Mouse (Mus musculus): Measurements from ENCODE around the gene Phf21a.

The Phf21a gene

DNA sequence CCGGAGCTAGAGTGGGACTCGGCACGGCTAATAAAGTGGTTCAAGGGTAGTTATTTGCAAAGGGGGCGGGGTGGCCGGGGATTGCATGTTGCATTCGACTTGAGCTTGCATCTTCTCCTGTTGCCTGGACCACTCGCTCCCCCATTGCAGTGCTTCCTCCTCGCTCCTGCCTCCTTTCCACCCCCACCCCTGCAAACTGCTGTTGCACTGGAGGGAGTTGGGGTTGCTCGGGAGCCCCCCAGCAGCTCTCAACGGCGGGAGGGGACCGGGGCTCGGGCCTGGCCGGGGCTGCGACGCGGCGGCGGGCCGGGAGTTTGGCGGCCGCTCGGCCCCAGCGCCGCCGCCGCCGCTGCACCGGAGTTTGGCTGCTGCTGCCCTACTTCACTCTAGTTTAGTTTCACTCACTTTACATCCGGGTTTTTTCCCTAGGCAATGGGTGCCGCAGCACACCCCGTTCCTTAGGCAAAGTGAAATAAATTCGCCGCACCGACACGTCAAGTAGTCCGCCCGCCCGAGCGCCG lies 90.1 kb downstream of the Phf21a start:
- DNase-seq: peak; percentile 83 to 87

DNA sequence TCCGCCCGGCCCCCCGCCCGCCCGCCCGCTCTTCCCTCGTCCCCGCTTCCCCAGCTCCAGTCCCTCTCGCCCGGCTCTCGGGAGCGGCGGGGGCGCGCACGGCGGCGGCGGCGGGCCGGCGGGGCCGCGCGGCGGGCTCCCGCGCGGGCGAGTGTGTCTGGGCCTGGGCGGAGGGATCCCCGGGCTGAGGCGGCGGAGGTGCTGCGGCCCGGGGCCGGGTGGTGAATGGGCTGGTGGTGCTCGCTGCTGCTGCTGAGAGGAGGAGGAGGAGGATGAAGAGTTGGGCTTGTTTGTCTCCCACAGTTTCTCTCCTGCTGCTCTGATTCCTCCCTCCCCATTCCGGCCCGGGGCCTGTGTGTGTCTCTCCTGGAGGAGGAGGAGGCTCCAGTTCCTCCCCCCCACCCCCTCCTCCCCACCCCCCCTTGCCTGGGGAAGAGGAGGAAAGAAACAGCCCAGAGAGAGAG lies 90.7 kb downstream of the Phf21a start:
- DNase-seq: peak; percentile 93 to 95

DNA sequence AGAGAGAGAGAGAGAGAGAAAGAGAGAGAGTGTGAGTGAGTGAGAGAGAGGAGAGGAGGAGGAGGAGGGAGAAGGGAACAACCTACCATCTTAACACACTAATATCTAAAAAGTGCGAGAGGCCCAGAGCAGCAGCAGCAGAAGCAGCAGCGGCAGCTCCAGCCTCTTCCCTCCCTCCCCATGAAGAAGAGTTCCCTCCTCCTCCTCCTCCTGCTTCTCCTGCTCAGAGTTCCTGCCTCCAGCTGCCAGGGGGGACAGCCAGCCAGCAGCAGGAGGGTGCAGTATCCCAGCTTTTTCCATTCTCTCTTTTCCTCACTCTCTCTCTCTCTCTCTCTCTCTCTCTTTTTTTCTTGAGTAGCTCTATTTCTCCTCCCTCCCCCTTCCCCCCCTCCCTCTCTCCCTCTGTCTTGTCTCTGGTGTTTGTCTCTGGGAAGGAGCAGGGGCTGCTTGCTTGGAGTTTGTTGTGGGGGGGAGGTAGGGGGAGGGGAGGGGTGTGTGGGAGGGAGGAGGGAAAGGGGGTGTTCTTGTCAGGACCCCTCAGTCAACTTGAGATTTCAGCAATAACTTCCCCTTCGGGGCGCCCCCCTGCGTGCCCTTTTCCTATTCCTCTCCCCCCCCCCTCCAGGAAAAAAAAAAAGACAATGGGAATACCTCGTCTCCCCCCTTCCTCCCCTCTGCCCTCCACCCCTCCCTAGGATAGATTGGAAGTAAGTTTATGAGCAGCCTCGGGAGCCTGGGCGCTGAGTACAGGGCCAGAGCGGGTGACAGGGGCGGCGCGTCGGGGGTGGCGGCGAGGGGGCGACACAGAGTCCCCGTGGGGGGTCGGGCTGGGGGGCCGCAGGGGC lies 91.4 kb downstream of the Phf21a start:
- peak; percentile 62 to 66 for DNase-seq

- peak; percentile 47 to 53 for DNase-seq
Observed at GRCm38 (mm10) chr2:92185062-92185765, 92.3 kb downstream of the Phf21a start.

GRCm38 (mm10) chr2:92185766-92186450 lies 93.0 kb downstream of the Phf21a start:
- DNase-seq: no peak

DNA sequence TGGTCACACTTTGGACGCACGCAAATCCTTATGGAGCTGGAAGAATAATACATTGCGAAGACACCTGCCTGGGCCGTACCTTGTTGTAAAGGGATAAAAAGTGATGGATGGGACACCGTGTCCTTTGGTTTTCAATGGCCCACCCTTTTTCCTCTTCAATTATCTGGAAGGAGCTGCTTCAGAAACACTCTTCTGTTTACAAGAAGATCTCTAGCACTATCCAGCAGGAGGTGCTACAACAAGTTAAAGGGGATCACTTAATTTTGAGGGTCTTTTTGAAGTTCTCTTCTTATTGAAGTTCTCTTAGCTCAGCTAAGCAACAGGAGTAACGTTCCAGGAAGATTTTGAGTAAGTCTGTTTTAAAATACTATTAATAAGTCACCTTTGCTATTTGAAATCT lies 94.1 kb downstream of the Phf21a start:
- no peak for DNase-seq

GRCm38 (mm10) chr2:92188744-92189143 lies 95.8 kb downstream of the Phf21a start:
- DNase-seq: no peak

GRCm38 (mm10) chr2:92190960-92191359 lies 98.0 kb downstream of the Phf21a start:
- no peak for DNase-seq

- DNase-seq: no peak
Observed at GRCm38 (mm10) chr2:92191826-92192581, 99.1 kb downstream of the Phf21a start.

DNA sequence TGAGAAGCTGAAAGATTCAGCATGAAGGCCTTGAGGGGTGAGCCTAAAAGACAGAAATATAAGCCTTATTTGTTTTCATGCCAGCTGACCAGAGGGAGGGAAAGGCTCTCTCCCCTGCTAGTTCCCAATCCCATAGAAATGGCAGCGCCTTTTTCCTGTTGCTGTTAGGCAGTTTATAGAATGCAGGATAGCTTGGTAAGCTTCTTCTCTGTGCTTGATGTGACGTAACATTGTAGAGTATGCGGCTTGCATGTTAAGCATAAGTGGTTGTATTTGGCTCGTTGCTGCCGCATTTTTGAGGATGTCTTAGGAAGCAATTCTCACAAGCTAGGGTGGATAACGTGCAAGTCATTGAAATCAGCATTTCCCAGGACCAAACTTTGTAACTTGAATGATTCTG lies 105.2 kb downstream of the Phf21a start:
- DNase-seq: no peak

DNA sequence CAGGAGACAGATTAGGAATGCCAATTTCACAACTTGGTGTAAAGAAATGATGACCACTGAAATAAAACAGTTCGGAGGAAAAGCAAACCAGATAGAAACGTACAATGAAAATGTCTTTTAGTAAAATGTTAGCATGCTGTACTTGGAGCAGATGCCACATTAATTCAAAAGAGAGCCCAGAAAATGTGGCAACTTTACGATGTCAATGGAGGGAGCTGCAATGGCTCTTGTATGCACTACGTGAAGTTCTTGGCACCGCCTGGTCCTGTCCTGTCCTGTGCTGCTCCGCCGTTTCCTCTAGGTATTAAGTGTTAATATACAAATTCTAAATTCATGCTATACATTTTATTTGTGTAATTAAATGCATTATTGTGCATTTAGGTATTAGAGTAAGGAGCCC lies 105.8 kb downstream of the Phf21a start:
- no peak for DNase-seq

DNA sequence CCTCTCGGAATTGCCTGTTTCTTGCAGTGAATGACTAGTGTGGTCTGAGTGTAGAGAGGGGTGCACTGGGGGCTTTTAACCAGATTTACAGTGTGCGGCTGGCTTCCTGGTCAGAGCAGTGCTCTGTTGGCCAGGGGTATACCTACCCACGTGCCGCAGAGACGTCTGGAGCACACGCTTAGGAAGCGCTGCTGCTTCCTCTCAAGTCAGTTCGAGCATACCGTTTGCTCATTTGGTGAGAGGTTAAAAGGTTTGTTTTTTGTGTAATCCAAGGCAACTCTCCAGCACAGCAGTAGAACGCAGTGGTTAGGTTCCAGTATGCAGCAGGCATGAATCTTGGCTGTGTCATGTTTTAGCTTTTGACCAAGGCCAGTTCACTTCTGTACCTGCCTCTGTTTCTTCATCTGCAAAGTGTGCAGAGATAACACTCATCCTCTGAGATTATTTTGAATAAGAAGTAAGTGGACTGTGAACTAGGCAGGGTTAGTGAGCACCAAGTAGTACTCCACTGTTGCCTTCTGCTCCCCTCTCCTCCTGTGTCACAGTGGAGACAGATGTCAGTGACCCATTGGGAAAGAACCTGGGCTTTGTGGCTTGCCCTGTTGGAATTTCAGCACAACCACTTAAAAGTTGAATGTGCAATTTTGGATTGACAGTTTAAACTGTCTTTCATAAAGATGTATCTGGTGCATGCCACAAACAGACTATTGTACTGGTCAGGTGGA lies 106.8 kb downstream of the Phf21a start:
- no peak for DNase-seq

DNA sequence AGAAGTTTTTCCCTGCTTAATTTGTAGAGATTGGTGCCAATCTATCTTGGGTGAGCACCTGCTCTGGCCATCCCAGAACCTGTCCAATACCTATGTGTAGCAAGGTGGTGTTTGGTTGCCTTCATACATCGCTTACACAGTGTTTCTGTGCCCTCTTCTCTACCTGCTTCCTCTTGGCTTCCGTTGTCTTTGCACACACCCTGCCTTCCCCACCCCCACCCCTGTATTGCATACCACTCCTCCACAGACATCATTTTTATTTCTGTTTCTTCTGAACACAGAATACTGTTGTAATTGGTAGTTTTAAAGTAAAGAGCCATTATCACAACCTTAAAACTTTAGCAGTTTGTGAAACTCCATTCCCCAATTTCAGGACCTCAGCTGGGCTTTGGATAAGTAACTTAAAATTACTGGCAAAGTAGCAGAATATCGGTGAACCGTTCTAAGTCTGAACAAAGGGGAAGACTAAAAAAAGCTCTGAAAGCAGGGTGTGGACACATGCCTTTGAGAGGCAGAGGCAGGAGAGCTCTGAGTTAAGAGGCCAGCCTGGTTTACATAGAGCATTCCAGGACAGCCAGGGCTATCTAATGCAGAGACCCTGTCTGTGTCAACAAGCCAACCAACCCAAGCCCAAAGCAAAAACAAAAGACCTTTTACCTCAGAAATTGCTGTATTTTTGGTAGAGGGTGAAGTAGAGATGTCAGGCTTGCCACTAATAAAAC lies 109.6 kb downstream of the Phf21a start:
- DNase-seq: no peak

DNA sequence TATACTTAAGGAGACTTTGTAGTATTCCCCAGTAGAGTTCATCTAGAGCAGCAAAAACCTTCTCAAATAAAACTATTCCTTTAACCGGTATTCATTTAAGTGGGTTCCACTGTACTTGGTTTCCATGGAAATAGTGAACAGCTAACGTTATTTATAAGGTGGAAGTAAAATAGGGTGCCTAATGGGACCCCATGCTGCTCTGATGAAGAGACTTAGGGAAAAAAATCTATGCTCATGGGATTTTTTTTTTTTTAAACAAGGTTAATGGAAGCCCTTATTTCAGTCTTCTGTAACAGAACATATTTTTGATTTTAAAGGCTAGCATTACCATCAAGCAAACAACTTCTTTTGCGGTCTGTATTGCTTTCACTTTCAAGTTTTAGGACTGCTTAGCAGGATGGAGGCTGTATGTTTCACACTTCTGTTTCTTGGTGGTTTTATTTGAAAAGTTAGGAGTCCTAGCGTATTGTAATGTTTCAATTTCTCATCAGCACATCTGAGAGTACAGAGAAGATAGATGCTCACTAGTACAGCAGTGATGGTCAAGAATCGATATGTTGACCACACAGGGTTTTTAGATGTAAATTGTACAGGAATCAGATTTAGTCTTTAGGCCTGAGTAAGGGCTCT lies 112.2 kb downstream of the Phf21a start:
- no peak for DNase-seq

- no peak for DNase-seq
Observed at GRCm38 (mm10) chr2:92210409-92210808, 117.5 kb downstream of the Phf21a start.

DNA sequence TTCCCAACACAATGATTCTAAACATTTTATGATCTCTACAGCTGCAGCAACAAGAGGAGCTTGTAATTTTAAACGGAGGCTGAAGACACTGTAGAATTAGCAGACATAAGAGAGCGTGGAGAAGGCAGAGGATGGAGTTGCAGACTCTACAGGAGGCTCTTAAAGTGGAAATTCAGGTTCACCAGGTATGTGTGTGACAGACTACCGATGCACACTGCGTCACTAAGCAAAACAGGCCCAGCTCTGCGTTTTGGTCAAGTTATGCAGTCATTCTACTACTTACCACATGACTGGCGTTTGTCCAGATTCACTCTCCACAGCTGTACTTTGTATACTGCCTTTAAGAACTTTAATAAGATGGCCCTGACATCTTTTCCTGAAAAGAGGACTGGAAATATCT lies 128.5 kb downstream of the Phf21a start:
- no peak for DNase-seq

- no peak for DNase-seq
Observed at GRCm38 (mm10) chr2:92225592-92225991, 132.7 kb downstream of the Phf21a start.

- DNase-seq: no peak
Observed at GRCm38 (mm10) chr2:92229973-92230372, 137.1 kb downstream of the Phf21a start.

- no peak for DNase-seq
Observed at GRCm38 (mm10) chr2:92231706-92232105, 138.8 kb downstream of the Phf21a start.

GRCm38 (mm10) chr2:92234768-92235332 lies 141.9 kb downstream of the Phf21a start:
- no peak for DNase-seq
